Mouse (Mus musculus) kidney, adult 18-20 months (tissue): Measurements from ENCODE around the gene 1700012P22Rik.
A peak's percentile ranks its signal among the peaks of the same experiment; 100 is the strongest.

Experiments
- DNase-seq: peaks from one replicate; pipeline ENCODE4 v3.0.0; 2021

The 1700012P22Rik gene

DNA sequence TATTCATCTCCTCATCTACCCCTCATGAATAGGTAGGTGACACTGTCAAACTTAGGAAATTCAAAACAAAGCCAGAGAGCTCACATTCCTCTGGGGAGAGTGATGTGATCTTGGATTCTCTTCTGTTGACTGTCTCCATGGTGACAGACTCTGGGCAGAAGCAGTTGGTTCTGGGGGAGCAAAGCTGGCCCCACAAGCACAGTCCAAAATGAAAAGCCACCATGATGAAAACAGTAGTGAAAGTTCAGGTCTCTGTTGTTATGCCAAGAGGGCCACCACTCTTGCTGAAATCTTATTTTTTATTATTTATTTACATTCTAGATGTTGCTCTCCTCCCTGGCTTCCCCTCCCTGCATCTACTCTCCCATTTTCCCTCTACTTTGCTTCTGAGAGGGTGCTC lies at the start of gene 1700012P22Rik:
Gene 1700012P22Rik, minus strand, starts transcription at position 101 of the 400 bp plus-strand sequence.
- no peak for DNase-seq

- DNase-seq = no peak
Measured at GRCm38 (mm10) chr4:144468091-144468490, 29.5 kb upstream of the 1700012P22Rik start.

DNA sequence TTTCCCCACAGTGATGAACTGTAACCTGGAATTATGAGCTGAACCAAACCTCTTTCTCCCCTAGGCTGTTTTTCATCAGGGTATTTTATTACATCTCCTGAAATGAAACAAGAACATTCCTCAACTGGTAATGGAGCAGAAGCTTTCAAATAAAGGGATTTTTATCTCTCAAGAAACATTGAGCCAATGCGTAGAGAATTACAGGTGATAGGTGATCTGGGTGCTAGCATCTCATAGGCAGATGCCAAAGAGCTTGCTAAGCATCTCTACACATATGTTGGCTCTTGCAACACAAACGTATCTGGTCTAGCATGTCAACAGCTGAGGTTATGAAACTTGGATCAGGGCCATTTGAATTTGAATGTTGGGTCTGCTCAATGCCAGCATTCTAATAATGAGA lies 26.6 kb upstream of the 1700012P22Rik start:
- DNase-seq = no peak

GRCm38 (mm10) chr4:144463656-144464055 lies 25.1 kb upstream of the 1700012P22Rik start, which contains the start of gene Aadacl3:
Gene Aadacl3, minus strand, starts transcription at chr4:144463756.
- no peak for DNase-seq

DNA sequence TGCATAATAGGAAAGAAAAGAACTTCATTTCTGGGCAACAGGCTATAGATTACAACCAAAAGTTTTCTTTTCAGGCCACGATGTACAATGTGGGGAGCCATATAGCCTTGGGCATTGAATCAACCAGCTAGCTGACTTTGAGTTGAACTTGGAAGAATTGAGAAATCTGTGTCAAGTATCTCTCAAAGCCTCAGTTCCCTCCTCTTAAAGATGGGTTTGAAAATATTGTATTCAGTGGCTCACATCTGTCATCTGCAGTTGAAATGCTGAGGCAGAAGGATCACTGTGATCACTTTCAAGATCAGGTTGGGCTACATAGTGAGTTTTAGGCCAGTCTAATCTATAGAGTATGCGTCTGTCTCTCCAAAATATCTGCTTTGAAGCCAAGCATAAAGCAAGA lies 14.6 kb upstream of the 1700012P22Rik start, which contains the start of gene Gm9944:
Gene Gm9944, minus strand, starts transcription at position 101 of the 400 bp plus-strand sequence.
- DNase-seq = no peak

- DNase-seq = no peak
Measured at GRCm38 (mm10) chr4:144448546-144448945, 10.0 kb upstream of the 1700012P22Rik start.

DNA sequence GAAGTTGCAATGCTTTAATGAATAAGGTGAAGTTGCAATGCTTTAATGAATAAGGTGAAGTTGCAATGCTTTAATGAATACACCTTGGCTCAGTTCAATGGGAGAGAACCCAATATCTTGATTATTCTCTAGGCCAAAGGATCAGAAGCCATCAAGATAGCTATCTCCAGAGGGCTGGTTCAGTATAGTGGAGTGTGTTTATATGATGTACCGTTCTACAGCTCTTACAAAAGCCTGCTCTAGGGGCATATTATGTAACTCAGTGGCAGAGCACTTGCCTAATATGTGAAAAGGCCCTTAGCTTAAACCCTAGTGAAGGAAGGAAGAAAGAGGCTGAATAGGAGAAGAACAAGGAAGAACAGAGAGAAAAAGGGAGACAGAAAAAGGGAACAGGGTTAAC lies 3.0 kb upstream of the 1700012P22Rik start:
- DNase-seq = no peak

GRCm38 (mm10) chr4:144441095-144441494 lies 2.5 kb upstream of the 1700012P22Rik start:
- no peak for DNase-seq

GRCm38 (mm10) chr4:144433216-144433615 lies 5.4 kb downstream of the 1700012P22Rik start:
- DNase-seq = no peak

DNA sequence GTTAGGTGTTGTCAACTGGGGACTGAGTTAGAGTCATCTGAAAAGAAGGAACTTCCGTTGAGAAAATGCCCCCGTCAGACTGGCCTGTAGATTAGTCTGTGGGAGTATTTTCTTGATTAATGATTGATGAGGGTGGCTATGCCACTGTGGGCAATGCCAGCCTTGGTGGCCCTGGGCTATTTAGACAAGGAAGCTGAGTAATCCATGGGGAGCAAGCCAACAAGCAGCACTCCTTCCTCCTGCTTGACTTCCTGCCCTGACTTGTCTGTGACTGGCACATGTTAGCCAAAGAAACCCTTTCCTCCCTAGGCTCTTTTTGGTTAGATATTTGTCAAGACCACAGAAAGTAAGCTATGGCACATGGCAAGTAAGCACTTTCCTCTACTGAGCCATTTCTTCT lies 7.8 kb downstream of the 1700012P22Rik start:
- DNase-seq = no peak

DNA sequence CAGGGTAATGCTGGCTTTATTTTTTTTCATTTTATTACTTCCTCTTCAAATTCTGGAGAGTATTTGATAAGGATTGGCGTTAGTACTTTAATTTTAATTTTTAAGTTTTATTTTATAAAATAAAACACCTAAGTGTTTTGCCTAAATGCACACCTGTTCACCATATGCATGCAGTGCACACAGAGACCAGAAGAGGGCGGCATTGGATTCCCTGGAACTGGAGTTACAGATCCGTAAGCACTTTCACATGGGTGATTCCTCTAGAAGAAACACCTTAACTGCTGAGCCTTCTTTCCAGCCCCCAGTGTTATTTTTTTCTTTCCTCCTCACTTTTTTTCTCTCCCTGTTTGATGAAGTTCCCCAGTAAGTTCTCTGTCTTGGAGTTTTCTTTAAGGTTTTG lies 9.7 kb downstream of the 1700012P22Rik start:
- peak; percentile 45 for DNase-seq

- no peak for DNase-seq
Measured at GRCm38 (mm10) chr4:144424590-144424989, 14.0 kb downstream of the 1700012P22Rik start.

DNA sequence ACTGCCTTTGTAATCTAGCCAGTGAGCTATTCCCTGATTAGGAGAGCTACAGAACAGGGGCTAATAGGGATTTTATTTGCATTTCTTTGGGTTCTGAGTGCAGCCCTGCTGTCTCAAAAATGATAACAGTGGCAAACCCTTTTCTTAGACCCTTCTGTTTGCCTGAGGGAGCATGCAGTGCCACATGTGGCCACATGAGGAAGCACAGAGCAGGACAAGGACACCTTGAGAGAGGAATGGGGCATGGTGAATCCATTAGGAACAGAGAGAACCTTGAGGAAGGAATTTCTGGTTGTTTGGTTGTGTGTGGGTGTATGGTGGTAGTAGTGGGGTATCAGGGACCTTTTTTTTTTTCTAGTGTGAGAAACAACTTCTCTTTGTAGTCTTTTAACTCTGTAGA lies 17.9 kb downstream of the 1700012P22Rik start:
- DNase-seq = no peak

DNA sequence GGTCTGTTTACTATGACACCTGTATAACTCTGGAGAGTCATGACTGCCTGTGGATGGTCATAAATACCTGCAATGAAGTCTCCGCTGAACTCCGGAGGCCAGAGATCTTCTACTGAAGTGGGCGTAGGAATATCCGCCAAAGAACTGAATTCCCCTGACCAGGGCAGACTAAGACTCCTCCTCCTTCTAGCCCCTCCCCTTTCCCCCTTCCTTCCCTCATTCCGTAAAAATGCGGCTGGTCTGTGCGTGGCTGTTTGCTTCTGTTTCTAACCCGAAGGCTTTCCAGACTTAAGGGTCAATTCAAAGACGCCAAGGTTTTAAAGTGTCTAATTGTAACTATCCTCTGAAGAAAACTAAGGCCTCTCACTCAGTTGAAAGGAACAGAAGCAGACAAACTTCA lies 30.3 kb downstream of the 1700012P22Rik start, which contains the start of gene Pramef12:
Gene Pramef12, minus strand, starts transcription at position 175 of the 400 bp plus-strand sequence.
- no peak for DNase-seq

DNA sequence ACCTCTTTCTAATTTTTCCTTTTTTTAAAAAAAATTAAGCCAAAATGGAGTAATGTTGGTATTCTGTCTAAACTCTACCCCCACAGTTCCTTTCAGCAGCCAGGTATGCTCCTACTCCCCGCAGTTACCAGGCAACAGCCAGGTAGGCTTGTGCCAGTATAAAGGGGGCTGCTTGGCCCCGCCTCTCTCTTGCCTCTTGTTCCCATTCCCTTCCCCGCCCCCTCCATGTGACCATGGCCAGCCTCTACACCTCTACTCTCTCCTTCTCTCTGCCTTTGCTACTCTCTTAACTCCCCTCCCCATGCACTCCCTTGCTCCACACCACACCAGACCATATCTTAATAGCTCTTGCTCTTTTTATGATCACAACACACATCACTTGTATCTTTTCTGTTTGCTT lies 32.3 kb downstream of the 1700012P22Rik start:
- no peak for DNase-seq

GRCm38 (mm10) chr4:144404456-144405086 lies 34.0 kb downstream of the 1700012P22Rik start:
- DNase-seq = peak; percentile 4

DNA sequence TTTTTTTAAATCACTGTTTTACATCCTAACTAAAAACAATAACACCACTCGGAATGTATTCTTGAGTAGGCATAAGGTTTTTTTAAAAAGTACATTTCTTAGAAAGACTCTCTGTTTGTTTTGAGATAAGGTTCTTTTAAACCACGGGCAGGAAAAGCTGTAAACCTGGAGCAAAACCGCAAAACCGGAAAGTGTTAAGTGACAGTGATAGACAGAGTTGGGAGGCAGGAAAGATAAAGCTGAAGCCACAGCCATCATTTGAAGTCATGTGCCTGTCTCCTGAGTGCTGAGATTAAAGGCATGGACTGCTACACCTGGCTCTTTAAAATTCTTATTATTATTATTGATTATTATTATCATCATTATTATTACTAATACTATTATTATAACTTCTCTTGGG lies 35.9 kb downstream of the 1700012P22Rik start:
- DNase-seq = no peak

DNA sequence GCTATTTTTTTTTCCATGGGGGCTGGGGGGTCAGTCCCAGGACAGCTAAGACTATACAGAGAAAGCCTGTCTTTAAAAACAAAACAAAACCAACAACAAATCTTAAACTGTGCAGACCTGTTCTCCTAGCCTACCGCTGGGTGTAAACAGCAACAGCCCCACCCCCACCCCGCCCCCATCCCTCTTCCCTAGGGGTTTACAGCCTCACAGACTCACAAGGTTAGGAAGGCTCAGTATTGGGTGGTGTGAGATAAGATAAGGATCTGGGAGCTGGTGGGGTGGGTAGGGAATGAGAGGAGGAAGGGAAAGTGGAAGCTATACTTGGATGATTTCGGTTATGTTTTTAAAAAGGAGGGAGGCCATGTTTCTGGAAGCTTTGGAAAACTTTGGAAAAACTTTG lies 42.3 kb downstream of the 1700012P22Rik start:
- no peak for DNase-seq

GRCm38 (mm10) chr4:144377911-144378310 lies 60.7 kb downstream of the 1700012P22Rik start, which contains the start of gene Pramef20:
Gene Pramef20, minus strand, starts transcription at chr4:144377933.
- no peak for DNase-seq
